Mouse (Mus musculus) brain, embryonic 14.5 days (tissue): ENCODE measurements around the gene H2-Eb1.

Experiments used
- CTCF ChIP-seq: fragments of 200-500 bp; IDR thresholded peaks from 2 replicates; pipeline ENCODE4 v1.5.1; 2012; ENCODE audit warnings: inconsistent platforms, mild to moderate bottlenecking, moderate library complexity, borderline replicate concordance; ENCODE audit not compliant: insufficient read depth, insufficient read length; ENCODE audit errors: extremely low read depth
- POLR2A ChIP-seq: fragments of 200-500 bp; IDR thresholded peaks from 2 replicates; pipeline ENCODE4 v1.6.1; 2012; ENCODE audit warnings: mild to moderate bottlenecking, inconsistent platforms, borderline replicate concordance; ENCODE audit not compliant: poor library complexity, insufficient read depth, insufficient read length, severe bottlenecking; ENCODE audit errors: extremely low read depth

GRCm38 (mm10) chr17:34308161-34308560 lies 2.5 kb downstream of the H2-Eb1 start:
- no peak for TF ChIP-seq CTCF
- TF ChIP-seq POLR2A, result no peak
